Mouse (Mus musculus) thymus, adult 18-20 months (tissue): Measurements from ENCODE around the gene Rec8.

Source experiments
- DNase-seq, 2 experiments: peaks; one replicate each; pipeline ENCODE4 v3.0.0; 2022; ENCODE audit warnings: mixed read lengths in 2 of 2

The Rec8 gene

DNA sequence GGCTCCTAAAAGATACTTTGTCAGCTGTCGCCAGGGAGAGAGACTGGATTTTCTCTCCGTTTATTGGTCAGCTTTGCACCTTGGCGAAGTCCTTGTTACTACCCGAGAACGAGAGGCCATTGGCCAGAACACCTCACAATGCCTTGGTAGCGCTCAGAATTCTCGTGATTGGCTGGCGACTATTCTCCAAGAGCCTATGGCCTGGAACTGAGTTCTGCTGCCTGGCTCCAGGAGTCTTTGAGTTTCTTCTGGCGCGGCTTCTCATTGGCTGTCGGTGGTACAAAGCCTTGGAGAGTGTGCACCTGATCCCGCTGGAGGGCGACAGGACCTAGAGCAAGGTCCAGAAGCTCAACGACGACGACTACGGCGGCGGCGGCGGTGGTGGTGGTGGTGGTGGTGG is at the start of gene Rec8:
TSS of gene Rec8 (plus strand) at position 216 of the 400 bp plus-strand sequence.
- DNase-seq = no peak

DNA sequence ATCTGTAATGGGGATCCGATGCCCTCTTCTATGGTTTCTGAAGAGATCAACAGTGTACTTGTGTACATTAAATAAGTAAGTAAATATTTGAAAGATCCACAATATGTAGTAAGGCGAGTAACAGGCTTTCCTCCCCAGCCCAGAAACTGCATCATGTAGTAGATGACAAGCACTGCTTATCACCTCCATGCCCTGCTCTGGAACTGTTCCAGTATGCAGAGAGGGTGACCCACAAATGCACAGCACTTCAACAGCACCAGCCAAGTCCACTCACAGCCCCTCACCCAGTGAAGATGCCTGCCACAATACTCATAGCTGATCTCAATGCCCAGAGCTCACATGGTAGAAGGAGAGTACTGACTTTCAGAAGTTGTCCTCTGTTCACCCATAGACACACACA is 47.2 kb upstream of the Rec8 start:
- DNase-seq = no peak

- no peak for DNase-seq
These were observed 46.1 kb upstream of the Rec8 start for GRCm38 (mm10) chr14:55571760-55572159.

DNA sequence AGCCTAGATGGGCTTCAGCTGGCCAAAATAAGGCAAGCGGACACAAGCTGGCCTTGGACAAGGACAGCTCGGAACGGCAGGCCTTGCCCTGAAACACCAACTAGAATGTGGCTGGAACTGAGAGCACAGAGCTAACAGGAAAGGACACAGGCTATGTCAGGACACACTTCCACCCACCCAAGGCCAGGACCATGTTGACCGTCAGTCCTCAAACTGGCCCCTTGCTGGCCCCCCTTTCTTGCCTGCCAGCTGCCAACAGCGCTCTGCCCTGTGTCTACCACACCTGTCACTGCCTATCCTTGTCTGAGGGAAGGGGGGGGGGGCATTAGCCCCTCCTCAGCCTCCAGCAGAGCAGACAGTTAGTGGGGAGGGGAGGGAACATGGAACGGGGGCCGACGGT is 42.5 kb upstream of the Rec8 start, which contains the start of gene Fitm1:
TSS of gene Fitm1 (plus strand) at position 316 of the 400 bp plus-strand sequence.
- no peak for DNase-seq

DNA sequence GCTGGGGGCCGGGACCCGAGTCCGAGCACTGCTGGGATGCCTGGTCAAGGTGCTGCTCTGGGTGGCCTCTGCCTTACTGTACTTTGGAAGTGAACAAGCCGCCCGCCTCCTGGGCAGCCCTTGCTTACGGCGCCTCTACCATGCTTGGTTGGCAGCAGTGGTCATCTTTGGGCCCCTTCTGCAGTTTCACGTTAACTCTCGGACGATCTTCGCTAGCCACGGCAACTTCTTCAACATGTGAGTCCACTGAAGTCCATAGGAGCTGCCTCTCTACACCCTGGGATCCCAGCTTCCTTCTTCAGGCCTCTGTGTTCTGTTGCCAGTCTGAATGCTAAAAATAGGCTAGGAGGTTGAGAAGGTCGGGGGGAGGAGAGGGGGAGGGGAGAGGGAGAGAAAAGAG is 42.1 kb upstream of the Rec8 start:
- no peak for DNase-seq

DNA sequence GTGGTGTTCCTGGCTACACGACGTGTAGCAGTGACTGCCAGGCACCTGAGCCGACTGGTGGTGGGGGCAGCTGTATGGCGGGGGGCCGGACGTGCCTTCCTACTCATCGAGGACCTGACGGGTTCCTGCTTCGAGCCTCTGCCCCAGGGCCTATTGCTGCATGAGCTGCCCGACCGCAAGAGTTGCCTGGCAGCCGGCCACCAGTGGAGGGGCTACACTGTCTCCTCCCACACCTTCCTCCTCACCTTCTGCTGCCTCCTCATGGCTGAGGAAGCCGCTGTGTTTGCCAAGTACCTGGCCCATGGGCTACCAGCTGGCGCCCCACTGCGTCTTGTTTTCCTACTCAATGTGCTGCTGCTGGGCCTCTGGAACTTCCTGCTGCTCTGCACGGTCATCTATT is 41.5 kb upstream of the Rec8 start:
- no peak for DNase-seq

- DNase-seq = peak; percentile 84 to 85
These were observed 39.8 kb upstream of the Rec8 start, which contains the start of gene Psme1 for GRCm38 (mm10) chr14:55577871-55578667. TSS of gene Psme1 (plus strand) at chr14:55578123.

DNA sequence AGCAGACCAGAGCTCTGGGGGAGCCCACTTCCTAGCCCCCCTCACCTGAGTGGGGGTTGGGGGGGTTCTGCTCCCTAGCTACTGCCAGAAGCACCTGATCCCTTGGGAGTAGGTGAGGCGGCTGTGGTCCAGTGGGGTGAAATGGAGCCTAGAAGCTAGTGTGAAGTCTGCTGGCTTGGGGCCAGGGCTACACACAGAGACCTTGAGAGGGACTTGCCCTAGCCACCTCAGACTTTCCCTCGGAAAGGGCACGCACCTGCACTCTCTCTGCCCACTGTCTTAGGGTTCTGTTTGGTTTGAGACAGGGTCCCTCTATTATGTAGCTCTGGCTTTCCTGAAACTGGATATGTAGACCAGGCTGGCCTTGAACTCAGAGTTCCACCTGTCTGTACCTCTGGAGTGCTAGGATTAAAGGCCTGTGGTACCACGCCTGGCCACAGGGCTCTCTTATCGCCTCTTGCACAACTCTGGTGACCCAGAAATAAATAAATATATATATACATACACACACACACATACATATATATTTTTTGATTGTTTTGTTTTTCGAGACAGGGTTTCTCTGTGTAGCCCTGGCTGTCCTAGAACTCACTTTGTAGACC is 39.1 kb upstream of the Rec8 start:
- no peak for DNase-seq

DNA sequence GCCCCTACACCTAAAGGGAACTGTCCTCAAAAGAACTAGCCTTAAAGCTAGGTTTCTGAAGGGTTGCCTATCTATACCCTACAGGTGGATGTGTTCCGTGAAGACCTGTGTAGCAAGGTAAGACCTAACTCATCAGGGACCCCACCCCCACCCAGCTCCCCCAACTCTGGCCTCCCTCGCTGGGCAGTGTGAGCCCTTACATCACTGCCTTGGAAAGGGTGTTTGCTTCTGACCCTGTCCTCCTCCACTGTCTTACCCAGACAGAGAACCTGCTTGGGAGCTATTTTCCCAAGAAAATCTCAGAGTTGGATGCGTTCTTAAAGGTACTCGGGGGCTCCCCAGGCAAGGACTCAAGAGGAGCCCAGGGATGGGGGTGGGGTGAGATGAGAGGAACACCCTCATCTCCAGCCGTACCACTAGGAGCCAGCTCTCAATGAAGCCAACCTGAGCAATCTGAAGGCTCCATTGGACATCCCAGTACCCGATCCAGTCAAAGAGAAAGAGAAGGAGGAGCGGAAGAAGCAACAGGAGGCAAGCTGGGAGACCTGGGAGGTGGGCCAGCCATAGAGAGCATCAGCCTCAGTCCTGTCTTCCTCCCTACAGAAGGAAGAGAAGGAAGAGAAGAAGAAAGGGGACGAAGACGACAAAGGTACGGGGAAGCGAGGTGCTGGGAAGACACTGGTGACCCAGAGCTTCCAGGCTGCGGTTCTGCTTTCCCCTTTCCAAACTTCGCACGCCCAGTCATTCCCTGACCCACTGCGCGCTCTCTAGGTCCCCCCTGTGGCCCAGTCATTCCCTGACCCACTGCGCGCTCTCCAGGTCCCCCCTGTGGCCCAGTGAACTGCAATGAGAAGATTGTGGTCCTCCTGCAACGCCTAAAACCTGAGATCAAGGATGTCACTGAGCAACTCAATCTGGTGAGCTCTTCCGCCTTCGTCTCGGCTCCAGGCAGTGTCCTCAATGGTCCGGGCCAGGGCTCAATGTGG is 38.0 kb upstream of the Rec8 start:
- DNase-seq = no peak

- no peak for DNase-seq
These were observed 37.1 kb upstream of the Rec8 start for GRCm38 (mm10) chr14:55580731-55581130.

DNA sequence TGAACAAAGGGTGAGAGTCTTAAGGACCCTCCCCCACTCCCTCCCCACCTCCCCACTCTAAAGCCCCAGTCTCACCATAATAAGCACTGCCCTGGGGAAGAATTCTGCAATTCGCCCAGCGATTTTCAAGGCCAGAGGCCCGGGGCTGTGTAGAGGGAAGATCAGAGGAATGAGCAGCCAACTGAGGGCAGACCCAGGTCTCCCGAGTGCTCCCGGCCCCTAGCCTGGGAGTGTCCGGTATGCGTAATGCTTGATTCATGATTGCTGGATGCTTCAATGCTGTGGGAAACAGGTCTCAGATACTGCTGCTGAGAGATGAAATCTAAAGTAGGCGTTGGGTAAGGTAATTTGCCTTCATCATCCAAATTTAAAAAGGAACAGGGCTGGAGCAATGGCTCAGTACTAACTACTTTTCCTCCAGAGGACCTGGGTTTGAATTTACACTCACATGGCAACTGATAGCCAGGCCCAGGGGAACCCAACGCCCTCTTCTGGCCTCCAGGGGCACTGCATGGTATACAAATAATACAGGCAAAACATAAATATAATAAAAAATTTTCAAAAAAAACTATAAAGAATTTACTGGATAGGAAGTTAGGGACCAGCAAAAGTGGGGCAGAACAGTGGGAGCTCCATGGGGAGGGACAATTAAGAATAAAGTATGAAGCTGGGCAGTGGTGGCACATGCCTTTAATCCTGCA is 35.7 kb upstream of the Rec8 start:
- DNase-seq = no peak

DNA sequence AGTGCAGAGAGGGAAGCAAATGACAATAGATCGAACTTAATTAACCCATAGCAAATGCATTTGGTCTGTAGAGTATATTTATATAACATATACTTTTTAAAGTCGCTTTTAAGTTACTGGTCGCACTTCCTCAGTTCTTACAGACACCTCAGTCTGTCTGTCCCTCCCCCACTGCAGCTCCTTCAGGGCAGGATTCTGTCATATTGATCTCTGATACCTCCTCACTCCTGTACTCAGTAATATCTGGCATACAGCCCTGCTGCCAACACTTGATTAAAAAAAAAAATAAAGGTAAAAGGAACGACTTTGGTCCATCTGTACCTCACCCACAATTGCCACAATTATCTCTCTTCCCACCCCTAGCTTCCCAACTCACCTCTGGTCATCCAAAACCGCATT is 33.5 kb upstream of the Rec8 start:
- DNase-seq = no peak

DNA sequence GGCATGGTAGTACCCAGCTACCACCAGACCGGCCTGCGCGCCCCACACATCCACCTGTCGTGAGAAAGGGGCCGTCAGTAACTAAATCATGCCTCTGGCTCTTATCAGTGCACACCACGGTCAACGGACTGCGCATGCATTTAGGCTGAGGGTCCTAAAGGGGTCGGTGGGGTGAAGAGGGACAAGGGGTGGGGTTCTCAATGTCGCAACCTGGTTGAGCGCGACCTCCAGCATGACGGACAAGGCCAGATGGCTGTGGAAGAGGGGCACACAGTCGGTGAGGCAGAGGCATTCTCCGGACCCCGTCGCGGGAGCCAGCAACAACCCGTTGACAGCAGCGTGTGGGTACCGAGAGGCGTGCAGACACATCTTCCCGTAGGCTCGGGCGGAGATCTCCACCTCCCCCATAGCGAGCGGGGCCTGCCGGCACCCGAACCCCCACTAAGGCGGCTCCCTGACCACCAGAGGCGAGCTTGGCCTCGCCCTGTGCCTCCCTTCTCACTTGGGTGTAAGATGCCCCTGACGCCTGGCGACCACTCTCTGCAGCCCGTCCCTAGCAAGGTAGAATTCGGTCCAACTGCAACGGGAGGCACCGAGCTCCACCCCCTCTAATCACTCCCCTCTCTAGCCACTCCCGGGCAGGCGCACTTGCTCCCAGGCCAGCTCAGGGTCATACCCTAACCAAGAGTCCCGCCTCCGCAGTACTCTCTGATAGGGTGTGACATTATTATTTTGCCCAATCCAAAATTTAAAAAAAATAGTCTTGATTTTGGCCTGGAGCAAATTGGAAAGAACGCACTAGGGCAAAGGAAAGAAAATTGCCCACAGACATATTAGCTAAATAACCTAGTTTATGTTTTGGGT is 32.9 kb upstream of the Rec8 start, which contains the start of gene Emc9:
TSS of gene Emc9 (minus strand) at position 601 of the 864 bp plus-strand sequence.
- DNase-seq = peak; percentile 34 to 48

DNA sequence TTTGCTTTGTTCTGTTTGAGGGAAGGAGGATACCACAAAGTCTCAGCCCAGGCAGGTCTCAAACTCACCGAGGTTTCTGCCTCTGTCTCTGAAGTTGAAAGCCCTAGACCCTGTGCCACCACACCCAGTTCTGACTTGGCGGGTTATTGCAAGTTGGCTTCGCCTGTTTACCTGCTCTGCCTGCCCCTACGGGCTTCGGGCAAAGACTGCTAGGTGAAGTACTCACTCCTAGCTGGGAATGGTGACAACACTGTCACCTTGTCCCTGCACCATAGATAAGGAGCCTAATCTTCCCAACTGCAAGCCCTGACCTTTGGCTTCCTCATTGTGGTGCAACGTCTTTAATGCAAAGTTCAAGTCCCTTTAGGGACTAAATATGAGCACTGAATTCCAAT is 32.3 kb upstream of the Rec8 start:
- no peak for DNase-seq

- DNase-seq = no peak
These were observed 31.7 kb upstream of the Rec8 start for GRCm38 (mm10) chr14:55586149-55586548.

- no peak for DNase-seq
These were observed 28.6 kb upstream of the Rec8 start for GRCm38 (mm10) chr14:55589271-55589670.

DNA sequence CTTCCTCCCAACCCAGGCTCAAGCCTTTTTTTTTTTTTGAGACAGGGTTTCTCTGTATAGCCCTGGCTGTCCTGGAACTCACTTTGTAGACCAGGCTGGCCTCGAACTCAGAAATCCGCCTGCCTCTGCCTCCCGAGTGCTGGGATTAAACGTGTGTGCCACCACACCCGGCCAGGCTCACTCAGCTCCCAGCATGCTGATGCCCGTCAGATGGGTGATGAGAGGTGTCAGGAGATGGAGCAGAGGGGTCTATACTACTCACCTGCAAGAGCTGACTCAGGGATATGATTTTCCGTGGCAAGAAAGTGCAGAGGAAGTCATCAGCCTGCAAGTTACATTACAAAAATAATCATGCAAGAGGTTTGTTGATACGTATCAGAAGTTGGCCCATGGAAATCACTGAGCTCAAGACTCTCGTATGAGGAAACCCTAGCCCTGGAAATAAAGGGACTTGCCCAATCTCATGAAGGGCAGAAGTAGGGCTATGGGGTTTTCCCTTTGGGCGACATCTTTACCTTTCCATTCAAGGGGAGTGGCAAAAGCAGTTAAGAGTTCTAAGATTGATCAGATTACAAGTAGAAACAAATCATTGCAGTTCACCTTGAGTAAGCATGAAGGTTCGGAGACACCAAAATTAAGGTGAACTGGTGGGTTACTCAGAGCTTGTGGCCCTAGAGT is 27.9 kb upstream of the Rec8 start:
- no peak for DNase-seq

DNA sequence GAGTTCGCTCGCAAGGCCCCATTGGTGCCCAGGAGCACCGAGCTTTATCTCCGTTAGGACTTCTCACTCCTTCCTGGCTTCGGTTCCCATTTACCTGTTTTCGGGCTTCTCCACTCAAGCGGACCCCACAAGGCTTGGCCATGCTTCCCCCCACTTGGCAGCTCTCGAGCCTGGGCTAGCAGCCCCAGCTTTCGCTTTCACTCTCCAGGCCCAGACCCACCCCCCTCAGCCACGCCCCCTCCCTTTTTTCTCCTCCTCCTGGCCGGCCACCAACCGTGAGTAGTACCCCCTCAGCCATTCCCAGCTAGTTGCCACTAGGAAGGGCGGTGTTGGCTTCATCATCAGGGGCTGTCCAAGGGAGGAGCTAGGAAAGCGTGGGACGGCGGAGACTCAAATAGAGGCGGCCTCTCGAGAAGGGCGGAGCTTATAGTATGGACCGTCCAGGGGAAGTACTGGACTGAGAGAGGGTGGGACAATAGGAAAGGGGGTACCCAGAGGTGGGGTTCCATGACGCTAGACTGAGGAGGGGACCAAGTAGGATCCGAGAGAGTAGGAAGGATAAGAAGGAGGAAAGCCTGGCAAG is 27.0 kb upstream of the Rec8 start, which contains the start of gene Psme2:
TSS of gene Psme2 (minus strand) at position 366 of the 583 bp plus-strand sequence.
- peak; percentile 68 to 81 for DNase-seq

DNA sequence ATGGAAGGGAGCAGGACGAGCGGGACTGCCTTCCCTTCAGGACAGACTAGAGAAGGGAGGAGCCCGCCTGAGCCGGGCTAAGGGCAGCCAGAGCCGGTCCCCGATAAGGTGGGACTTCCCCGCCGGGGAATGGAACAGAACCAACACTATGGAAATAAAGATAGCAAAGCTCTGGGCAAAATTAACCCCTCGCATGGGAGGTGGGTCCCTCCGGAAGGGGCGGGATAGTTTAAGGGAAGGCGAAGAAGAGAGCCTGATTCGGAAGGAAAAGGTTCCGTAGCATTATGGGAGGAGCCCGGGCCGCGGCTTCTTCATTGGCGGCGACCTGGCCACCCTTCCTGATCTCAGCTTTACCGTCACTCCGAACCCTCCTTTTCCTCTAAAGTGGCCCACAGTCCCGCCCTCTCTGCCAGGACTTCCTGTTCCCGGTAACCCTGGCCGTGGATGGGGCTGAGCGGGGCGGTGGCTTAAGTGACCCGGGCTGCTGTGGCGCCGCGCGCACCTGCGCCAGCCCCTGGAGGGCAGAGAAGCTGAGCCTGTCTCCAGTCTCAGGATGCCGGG is 26.4 kb upstream of the Rec8 start, which contains the start of gene Rnf31:
TSS of gene Rnf31 (plus strand) at position 378 of the 561 bp plus-strand sequence.
- DNase-seq = peak; percentile 87 to 91

DNA sequence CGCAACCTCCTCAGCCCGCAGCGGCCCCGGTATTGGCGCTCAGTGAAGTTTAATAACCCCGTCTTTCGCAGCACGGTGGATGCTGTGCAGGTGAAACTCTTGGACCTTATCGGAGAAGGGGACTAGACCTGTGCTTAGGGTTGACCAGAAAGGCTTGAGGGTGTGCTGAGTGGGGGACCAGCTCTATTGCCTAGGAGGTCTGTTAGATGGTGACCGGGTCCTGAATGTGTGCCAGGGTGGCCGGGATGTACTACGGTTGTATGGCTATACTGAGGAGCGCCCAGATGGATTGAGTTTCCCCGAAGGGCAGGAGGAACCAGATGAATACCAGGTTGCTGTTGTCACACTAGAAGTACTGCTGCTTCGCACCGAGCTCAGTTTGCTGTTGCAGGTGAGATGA is 25.6 kb upstream of the Rec8 start:
- DNase-seq = no peak
